8 mouse cellular contexts compared by ENCODE assay signal in genomic region chr9:5634969-5635368, GRCm38 (mm10).
DNase-seq lines count a peak whose midpoint lies in the region; ATAC-seq and TF ChIP-seq lines count a peak whose summit lies in the region.

No protein-coding gene starts in this region.

- no peak for TF ChIP-seq POLR2A in lung, adult 2 months (IDR thresholded peaks at IDR 0.05; ENCODE audit: borderline replicate concordance, extremely low read depth, low read depth, low read length)

- DNase-seq in heart, postnatal 0 days (ENCODE audit: low spot score), result peak; percentile 16
- DNase-seq in heart, embryonic 10.5 days (ENCODE audit: low spot score), result no peak
- DNase-seq in MEL-GATA-1-ER (ENCODE audit: extremely low read depth, low read depth), result peak; percentile 1
- peak; percentile 70 for DNase-seq in embryo, embryonic 10.5 days (ENCODE audit: low spot score)
- DNase-seq in midbrain, postnatal 0 days (ENCODE audit: low spot score), result peak; percentile 84
- no peak for DNase-seq in lung, adult 2 months
- DNase-seq in ovary, postnatal 14 days (ENCODE audit: low spot score), result no peak

- H3K4me3 ChIP-seq in heart, postnatal 0 days (ENCODE audit: low read depth, low read length), result no peak overlapping the region
- no peak overlapping the region for H3K4me3 ChIP-seq in heart, embryonic 10.5 days
- no peak overlapping the region for H3K4me3 ChIP-seq in kidney, embryonic 14.5 days (ENCODE audit: low read length)
- no peak overlapping the region for H3K4me3 ChIP-seq in midbrain, postnatal 0 days (ENCODE audit: low read depth, low read length)
- H3K4me3 ChIP-seq in lung, adult 2 months (replicated peaks; ENCODE audit: extremely low read depth, low read depth, low read length), result no peak overlapping the region

- H3K4me1 ChIP-seq in heart, postnatal 0 days (ENCODE audit: control insufficient read depth, insufficient read depth), result no peaks in the 10 kb centered on the region
- no peaks in the 10 kb centered on the region for H3K4me1 ChIP-seq in heart, embryonic 10.5 days
- H3K4me1 ChIP-seq in kidney, embryonic 14.5 days (ENCODE audit: control insufficient read depth, insufficient read depth, low read length), result no peaks in the 10 kb centered on the region
- no peaks in the 10 kb centered on the region for H3K4me1 ChIP-seq in midbrain, postnatal 0 days (ENCODE audit: insufficient read depth, low read length)
- no peaks in the 10 kb centered on the region for H3K4me1 ChIP-seq in lung, adult 2 months (ENCODE audit: control insufficient read depth, insufficient read depth, low read length)

- H3K9me3 ChIP-seq in heart, postnatal 0 days (replicated peaks; ENCODE audit: control insufficient read depth, low read length), result no peaks in the 10 kb centered on the region
- no peaks in the 10 kb centered on the region for H3K9me3 ChIP-seq in heart, embryonic 10.5 days
- H3K9me3 ChIP-seq in kidney, embryonic 14.5 days (ENCODE audit: control insufficient read depth, low read length), result no peaks in the 10 kb centered on the region
- H3K9me3 ChIP-seq in midbrain, postnatal 0 days (ENCODE audit: low read length), result no peaks in the 10 kb centered on the region

- TF ChIP-seq EP300 in heart, postnatal 0 days (IDR thresholded peaks at IDR 0.05; ENCODE audit: low read depth), result no peak

- no peak overlapping the region for H3K4me2 ChIP-seq in heart, postnatal 0 days (ENCODE audit: low read depth, low read length)
- no peak overlapping the region for H3K4me2 ChIP-seq in kidney, embryonic 14.5 days (replicated peaks; ENCODE audit: low read depth, low read length)
- no peak overlapping the region for H3K4me2 ChIP-seq in midbrain, postnatal 0 days (ENCODE audit: low read depth, low read length, poor library complexity, severe bottlenecking)

- peak; percentile 40 for TF ChIP-seq CTCF in heart, postnatal 0 days (IDR thresholded peaks at IDR 0.05; ENCODE audit: low read depth)
- peak; percentile 74 for TF ChIP-seq CTCF in midbrain, postnatal 0 days (IDR thresholded peaks at IDR 0.05)
- TF ChIP-seq CTCF in lung, adult 2 months (IDR thresholded peaks at IDR 0.05; ENCODE audit: insufficient read depth, low read length), result no peak

- no peak overlapping the region for H3K27ac ChIP-seq in heart, postnatal 0 days (ENCODE audit: low read depth)
- H3K27ac ChIP-seq in heart, embryonic 10.5 days, result no peak overlapping the region
- H3K27ac ChIP-seq in kidney, embryonic 14.5 days (ENCODE audit: low read depth, low read length), result no peak overlapping the region
- H3K27ac ChIP-seq in midbrain, postnatal 0 days (ENCODE audit: low read depth, low read length), result no peak overlapping the region

- H3K36me3 ChIP-seq in heart, postnatal 0 days (replicated peaks; ENCODE audit: control insufficient read depth, insufficient read depth, low read length), result no peaks in the 10 kb centered on the region
- no peaks in the 10 kb centered on the region for H3K36me3 ChIP-seq in heart, embryonic 10.5 days
- H3K36me3 ChIP-seq in kidney, embryonic 14.5 days (ENCODE audit: control insufficient read depth, insufficient read depth, low read length), result no peaks in the 10 kb centered on the region
- no peaks in the 10 kb centered on the region for H3K36me3 ChIP-seq in midbrain, postnatal 0 days (ENCODE audit: insufficient read depth, low read length)

- ATAC-seq in heart, postnatal 0 days (ENCODE audit: insufficient read depth, low read depth), result no peak
- ATAC-seq in kidney, embryonic 14.5 days (ENCODE audit: low FRiP score, low TSS enrichment), result peak; percentile 79; the same call in 1 of the 2 replicates
- no peak for ATAC-seq in midbrain, postnatal 0 days (ENCODE audit: low FRiP score)

- 27% methylated on average over 1 of the region's 1 CpGs for WGBS in heart, postnatal 0 days
- WGBS in heart, embryonic 10.5 days, result 28% methylated on average over 1 of the region's 1 CpGs
- 19% methylated on average over 1 of the region's 1 CpGs for WGBS in kidney, embryonic 14.5 days
- 22% methylated on average over 1 of the region's 1 CpGs for WGBS in midbrain, postnatal 0 days
- 20% methylated on average over 1 of the region's 1 CpGs for WGBS in lung, adult 2 months

- no peaks in the 10 kb centered on the region for H3K27me3 ChIP-seq in heart, postnatal 0 days (ENCODE audit: control insufficient read depth, insufficient read depth, low read length)
- no peaks in the 10 kb centered on the region for H3K27me3 ChIP-seq in heart, embryonic 10.5 days (ENCODE audit: insufficient read depth, poor library complexity, severe bottlenecking)
- H3K27me3 ChIP-seq in kidney, embryonic 14.5 days (ENCODE audit: control insufficient read depth, insufficient read depth, low read length), result no peaks in the 10 kb centered on the region
- H3K27me3 ChIP-seq in midbrain, postnatal 0 days (ENCODE audit: insufficient read depth, low read length), result no peaks in the 10 kb centered on the region

- no peak overlapping the region for H3K9ac ChIP-seq in heart, postnatal 0 days (replicated peaks; ENCODE audit: low read depth, low read length)
- no peak overlapping the region for H3K9ac ChIP-seq in kidney, embryonic 14.5 days (ENCODE audit: low read depth, low read length)
- H3K9ac ChIP-seq in midbrain, postnatal 0 days (replicated peaks; ENCODE audit: low read length, poor library complexity, severe bottlenecking), result no peak overlapping the region

Comparison
In these comparisons a context has a peak if more than half of its experiments do, and no peak if none do; other contexts are left out.
1. DNase-seq: peak in heart, postnatal 0 days (single experiment), MEL-GATA-1-ER (single experiment), embryo, embryonic 10.5 days (single experiment) and midbrain, postnatal 0 days (single experiment); none in heart, embryonic 10.5 days (single experiment), lung, adult 2 months (single experiment) and ovary, postnatal 14 days (single experiment).